In genomic region chr17:71310486-71311339, GRCm38 (mm10) we compare ENCODE assay signal across 8 mouse cellular contexts. TPM values are rescaled to one million over a fixed set of nuclear protein-coding genes. Genes with fewer than 3 reads are reported as not detected.
DNase-seq lines count a peak whose midpoint lies in the region; ATAC-seq lines count a peak whose summit lies in the region.

No protein-coding gene starts in this region.

- peak overlapping the region; percentile 86 for H3K4me2 ChIP-seq in forebrain, embryonic 16.5 days (ENCODE audit: low read length)
- H3K4me2 ChIP-seq in neural tube, embryonic 12.5 days (replicated peaks): peak overlapping the region; percentile 100

- H3K27me3 ChIP-seq in forebrain, embryonic 16.5 days (replicated peaks; ENCODE audit: control insufficient read depth, insufficient read depth, low read length): peaks cover 21% of the 10 kb centered on the region
- peaks cover 10% of the 10 kb centered on the region; the same call in 1 of the 2 replicates for H3K27me3 ChIP-seq in hindbrain, embryonic 10.5 days (ENCODE audit: insufficient read depth, poor library complexity, severe bottlenecking)
- H3K27me3 ChIP-seq in neural tube, embryonic 12.5 days (replicated peaks): peaks cover 13% of the 10 kb centered on the region

- under 1% methylated on average over 67 of the region's 67 CpGs for WGBS in forebrain, embryonic 16.5 days
- under 1% methylated on average over 63 of the region's 67 CpGs for WGBS in hindbrain, embryonic 10.5 days
- under 1% methylated on average over 67 of the region's 67 CpGs for WGBS in neural tube, embryonic 12.5 days

- peak overlapping the region; percentile 58 for H3K9ac ChIP-seq in forebrain, embryonic 16.5 days (replicated peaks; ENCODE audit: low read depth, low read length)
- peak overlapping the region; percentile 50 for H3K9ac ChIP-seq in neural tube, embryonic 12.5 days

- H3K4me3 ChIP-seq in forebrain, embryonic 16.5 days (replicated peaks; ENCODE audit: low read length): peak overlapping the region; percentile 44
- peak overlapping the region; percentile 85 for H3K4me3 ChIP-seq in hindbrain, embryonic 10.5 days
- peak overlapping the region; percentile 57 for H3K4me3 ChIP-seq in neural tube, embryonic 12.5 days

- ATAC-seq in forebrain, embryonic 16.5 days: peak; percentile 45
- peak; percentile 62 for ATAC-seq in neural tube, embryonic 12.5 days (ENCODE audit: low FRiP score, low read depth)

- H3K27ac ChIP-seq in forebrain, embryonic 16.5 days (ENCODE audit: low read length): no peak overlapping the region
- H3K27ac ChIP-seq in hindbrain, embryonic 10.5 days: peak overlapping the region; percentile 92
- no peak overlapping the region for H3K27ac ChIP-seq in neural tube, embryonic 12.5 days

- peak; percentile 29 to 76 for DNase-seq in adrenal gland, adult (ENCODE audit: inconsistent age in 2 of 2, low spot score in 1 of 2)
- DNase-seq in adrenal gland, adult 8-10 months: no peak
- peak; percentile 50 for DNase-seq in adrenal gland, postnatal 14 days
- peak; percentile 71 for DNase-seq in hindbrain, embryonic 10.5 days (ENCODE audit: low spot score)
- DNase-seq in lung, adult 18-20 months: peak; percentile 48 to 53
- DNase-seq in urinary bladder, postnatal 14 days (ENCODE audit: low spot score): peak; percentile 43

- no peaks in the 10 kb centered on the region for H3K9me3 ChIP-seq in forebrain, embryonic 16.5 days (ENCODE audit: control insufficient read depth, low read length)
- no peaks in the 10 kb centered on the region for H3K9me3 ChIP-seq in hindbrain, embryonic 10.5 days
- no peaks in the 10 kb centered on the region for H3K9me3 ChIP-seq in neural tube, embryonic 12.5 days

- H3K36me3 ChIP-seq in forebrain, embryonic 16.5 days (ENCODE audit: control insufficient read depth, insufficient read depth): no peaks in the 10 kb centered on the region
- H3K36me3 ChIP-seq in hindbrain, embryonic 10.5 days: 0 out of 2 replicates have a peak, but pooled peaks cover 3% of the 10 kb centered on the region
- no peaks in the 10 kb centered on the region for H3K36me3 ChIP-seq in neural tube, embryonic 12.5 days

- peaks cover 12% of the 10 kb centered on the region for H3K4me1 ChIP-seq in forebrain, embryonic 16.5 days (replicated peaks; ENCODE audit: control insufficient read depth, insufficient read depth, low read length)
- peaks cover 34% of the 10 kb centered on the region for H3K4me1 ChIP-seq in hindbrain, embryonic 10.5 days (replicated peaks)
- H3K4me1 ChIP-seq in neural tube, embryonic 12.5 days: peaks cover 21% of the 10 kb centered on the region

RNA-seq across cellular contexts. Expression of gene Emilin2, which starts 1.1 kb away (rescaled TPM):
- 1 to 10 TPM; 4.1 to 8.7 (median 5.4) TPM for total RNA-seq in adrenal gland, adult 8-10 months (2022)
- total RNA-seq in adrenal gland, postnatal 14 days (2021): 9.2 and 9.4 TPM in 2 replicates
- 1.2 and 1.4 TPM in 2 replicates for polyA plus RNA-seq in forebrain, embryonic 16.5 days (2015; fragmentation: Nextera tagmentation; extraction: Ambion mirVana)
- 20.2 and 26.3 TPM in 2 replicates for polyA plus RNA-seq in hindbrain, embryonic 10.5 days (2016; fragmentation: Nextera tagmentation; extraction: Ambion mirVana)
- 7.1 and 8.7 TPM in 2 replicates for polyA plus RNA-seq in neural tube, embryonic 12.5 days (2016; fragmentation: Nextera tagmentation; extraction: Ambion mirVana)
